Mouse (Mus musculus) embryonic fibroblast, embryonic 13.5 days (primary cell): ENCODE data around the gene Fblim1.

ENCODE experiments used
- CTCF ChIP-seq: IDR thresholded peaks from 2 replicates; pipeline ENCODE4 v1.5.1; 2011; ENCODE audit warnings: mild to moderate bottlenecking, control low read depth, low read length, moderate library complexity, borderline replicate concordance; ENCODE audit not compliant: insufficient read depth
- POLR2A ChIP-seq: IDR thresholded peaks from 2 replicates; pipeline ENCODE4 v1.6.1; 2011; ENCODE audit warnings: low read depth, mild to moderate bottlenecking, control low read depth, low read length, moderate library complexity

GRCm38 (mm10) chr4:141624134-141624533 lies 18.2 kb upstream of the Fblim1 start:
- TF ChIP-seq POLR2A (no peak), CTCF (no peak)
